Mouse (Mus musculus): ENCODE results near the gene Nccrp1. TPM values are rescaled to one million over a fixed set of nuclear protein-coding genes. Genes with fewer than 3 reads are reported as not detected.

Gene Nccrp1
- not detected for polyA plus RNA-seq (2015; fragmentation: Illumina TruSeq; extraction: RNeasy Lipid Tissue Mini Kit (QIAGEN cat#74804); ENCODE audit: low read depth, low replicate concordance)

GRCm38 (mm10) chr7:28547154-28547553 lies at the start of gene Nccrp1:
Gene Nccrp1, minus strand, starts transcription at chr7:28547254.

GRCm38 (mm10) chr7:28540526-28540925 lies 6.5 kb downstream of the Nccrp1 start, which contains the start of gene Sycn:
Gene Sycn, plus strand, starts transcription at chr7:28540885.

GRCm38 (mm10) chr7:28522536-28522935 lies 24.5 kb downstream of the Nccrp1 start, which contains the start of gene Ifnl3:
Gene Ifnl3, plus strand, starts transcription at chr7:28522836.

GRCm38 (mm10) chr7:28510405-28510974 lies 36.6 kb downstream of the Nccrp1 start, which contains the start of gene Ifnl2:
Gene Ifnl2, minus strand, starts transcription at chr7:28510455.

Other genes with a start within 250 kb of the Nccrp1 start
- gene Dll3, start 245.0 kb downstream of the Nccrp1 start, polyA plus RNA-seq (2015; fragmentation: Illumina TruSeq; extraction: RNeasy Lipid Tissue Mini Kit (QIAGEN cat#74804); ENCODE audit: low read depth, low replicate concordance), result 1.0 TPM
- gene Timm50, start 235.2 kb downstream of the Nccrp1 start, polyA plus RNA-seq (2015; fragmentation: Illumina TruSeq; extraction: RNeasy Lipid Tissue Mini Kit (QIAGEN cat#74804); ENCODE audit: low read depth, low replicate concordance), result 48.9 TPM
- 94.6 TPM for gene Supt5, start 208.5 kb downstream of the Nccrp1 start, polyA plus RNA-seq (2015; fragmentation: Illumina TruSeq; extraction: RNeasy Lipid Tissue Mini Kit (QIAGEN cat#74804); ENCODE audit: low read depth, low replicate concordance)
- 704 TPM for gene Rps16, start 196.6 kb downstream of the Nccrp1 start, polyA plus RNA-seq (2015; fragmentation: Illumina TruSeq; extraction: RNeasy Lipid Tissue Mini Kit (QIAGEN cat#74804); ENCODE audit: low read depth, low replicate concordance)
- 4.3 TPM for gene Plekhg2, start 174.7 kb downstream of the Nccrp1 start, polyA plus RNA-seq (2015; fragmentation: Illumina TruSeq; extraction: RNeasy Lipid Tissue Mini Kit (QIAGEN cat#74804); ENCODE audit: low read depth, low replicate concordance)
- gene Zfp36, start 167.0 kb downstream of the Nccrp1 start, polyA plus RNA-seq (2015; fragmentation: Illumina TruSeq; extraction: RNeasy Lipid Tissue Mini Kit (QIAGEN cat#74804); ENCODE audit: low read depth, low replicate concordance), result 2.7 TPM
- 31.3 TPM for gene Med29, start 154.5 kb downstream of the Nccrp1 start, polyA plus RNA-seq (2015; fragmentation: Illumina TruSeq; extraction: RNeasy Lipid Tissue Mini Kit (QIAGEN cat#74804); ENCODE audit: low read depth, low replicate concordance)
- gene Paf1, start 154.3 kb downstream of the Nccrp1 start, polyA plus RNA-seq (2015; fragmentation: Illumina TruSeq; extraction: RNeasy Lipid Tissue Mini Kit (QIAGEN cat#74804); ENCODE audit: low read depth, low replicate concordance), result 102 TPM
- 4.6 TPM for gene Gmfg, start 109.8 kb downstream of the Nccrp1 start, polyA plus RNA-seq (2015; fragmentation: Illumina TruSeq; extraction: RNeasy Lipid Tissue Mini Kit (QIAGEN cat#74804); ENCODE audit: low read depth, low replicate concordance)
- gene Lrfn1, start 95.3 kb downstream of the Nccrp1 start, polyA plus RNA-seq (2015; fragmentation: Illumina TruSeq; extraction: RNeasy Lipid Tissue Mini Kit (QIAGEN cat#74804); ENCODE audit: low read depth, low replicate concordance), result 38.2 TPM
- gene Ifnl2, start 36.8 kb downstream of the Nccrp1 start, polyA plus RNA-seq (2015; fragmentation: Illumina TruSeq; extraction: RNeasy Lipid Tissue Mini Kit (QIAGEN cat#74804); ENCODE audit: low read depth, low replicate concordance), result not detected
- not detected for gene Ifnl3, start 24.4 kb downstream of the Nccrp1 start, polyA plus RNA-seq (2015; fragmentation: Illumina TruSeq; extraction: RNeasy Lipid Tissue Mini Kit (QIAGEN cat#74804); ENCODE audit: low read depth, low replicate concordance)
- gene Sycn, start 6.4 kb downstream of the Nccrp1 start, polyA plus RNA-seq (2015; fragmentation: Illumina TruSeq; extraction: RNeasy Lipid Tissue Mini Kit (QIAGEN cat#74804); ENCODE audit: low read depth, low replicate concordance), result not detected
- gene Samd4b, start 50.9 kb upstream of the Nccrp1 start, polyA plus RNA-seq (2015; fragmentation: Illumina TruSeq; extraction: RNeasy Lipid Tissue Mini Kit (QIAGEN cat#74804); ENCODE audit: low read depth, low replicate concordance), result 37.9 TPM
- gene Pak4, start 50.9 kb upstream of the Nccrp1 start, polyA plus RNA-seq (2015; fragmentation: Illumina TruSeq; extraction: RNeasy Lipid Tissue Mini Kit (QIAGEN cat#74804); ENCODE audit: low read depth, low replicate concordance), result 6.6 TPM
- gene Acp7, start 84.1 kb upstream of the Nccrp1 start, polyA plus RNA-seq (2015; fragmentation: Illumina TruSeq; extraction: RNeasy Lipid Tissue Mini Kit (QIAGEN cat#74804); ENCODE audit: low read depth, low replicate concordance), result 1.3 TPM
- gene Fbxo27, start 145.6 kb upstream of the Nccrp1 start, polyA plus RNA-seq (2015; fragmentation: Illumina TruSeq; extraction: RNeasy Lipid Tissue Mini Kit (QIAGEN cat#74804); ENCODE audit: low read depth, low replicate concordance), result 15.8 TPM
- gene Fbxo17, start 169.6 kb upstream of the Nccrp1 start, polyA plus RNA-seq (2015; fragmentation: Illumina TruSeq; extraction: RNeasy Lipid Tissue Mini Kit (QIAGEN cat#74804); ENCODE audit: low read depth, low replicate concordance), result 3.3 TPM
- gene Mrps12, start 194.6 kb upstream of the Nccrp1 start, polyA plus RNA-seq (2015; fragmentation: Illumina TruSeq; extraction: RNeasy Lipid Tissue Mini Kit (QIAGEN cat#74804); ENCODE audit: low read depth, low replicate concordance), result 126 TPM
- 12.4 TPM for gene Sars2, start 194.7 kb upstream of the Nccrp1 start, polyA plus RNA-seq (2015; fragmentation: Illumina TruSeq; extraction: RNeasy Lipid Tissue Mini Kit (QIAGEN cat#74804); ENCODE audit: low read depth, low replicate concordance)
- gene Ccer2, start 208.9 kb upstream of the Nccrp1 start, polyA plus RNA-seq (2015; fragmentation: Illumina TruSeq; extraction: RNeasy Lipid Tissue Mini Kit (QIAGEN cat#74804); ENCODE audit: low read depth, low replicate concordance), result 3.2 TPM
- 181 TPM for gene Sirt2, start 219.5 kb upstream of the Nccrp1 start, polyA plus RNA-seq (2015; fragmentation: Illumina TruSeq; extraction: RNeasy Lipid Tissue Mini Kit (QIAGEN cat#74804); ENCODE audit: low read depth, low replicate concordance)
- gene Nfkbib, start 220.3 kb upstream of the Nccrp1 start, polyA plus RNA-seq (2015; fragmentation: Illumina TruSeq; extraction: RNeasy Lipid Tissue Mini Kit (QIAGEN cat#74804); ENCODE audit: low read depth, low replicate concordance), result 41.0 TPM
- 2.9 TPM for gene Rinl, start 241.7 kb upstream of the Nccrp1 start, polyA plus RNA-seq (2015; fragmentation: Illumina TruSeq; extraction: RNeasy Lipid Tissue Mini Kit (QIAGEN cat#74804); ENCODE audit: low read depth, low replicate concordance)